Mouse (Mus musculus) heart, postnatal 0 days (tissue): ENCODE measurements around the gene Scn5a. TPM values are rescaled to one million over a fixed set of nuclear protein-coding genes. Genes with fewer than 3 reads are reported as not detected.

Source experiments
- ATAC-seq: fragments of 200-750 bp; cut with Nextera tagmentation; 2 replicates; pipeline ENCODE4 v1.8.0; 2017; ENCODE audit warnings: low read depth, moderate number of reproducible peaks, moderate library complexity; ENCODE audit not compliant: insufficient read depth
- DNase-seq: peaks from one replicate; pipeline ENCODE4 v3.0.0-alpha.2; 2016; ENCODE audit warnings: low spot score
- H3K27ac ChIP-seq: fragments of 300-500 bp; sonication (generic); 2 replicates; pipeline ENCODE4 v1.5.1; 2014; ENCODE audit warnings: low read depth, mild to moderate bottlenecking
- H3K27me3 ChIP-seq: fragments of 300-500 bp; sonication (generic); 2 replicates; pipeline ENCODE4 v1.6.1; 2014; ENCODE audit warnings: low read length, mixed read lengths; ENCODE audit not compliant: control insufficient read depth, insufficient read depth
- H3K36me3 ChIP-seq: fragments of 300-500 bp; sonication (generic); replicated peaks from 2 replicates; pipeline ENCODE4 v1.6.1; 2014; ENCODE audit warnings: low read length, mixed read lengths; ENCODE audit not compliant: control insufficient read depth, insufficient read depth
- H3K4me1 ChIP-seq: fragments of 300-500 bp; sonication (generic); 2 replicates; pipeline ENCODE4 v1.6.1; 2014; ENCODE audit warnings: antibody characterized with exemption; ENCODE audit not compliant: control insufficient read depth, insufficient read depth
- H3K4me2 ChIP-seq: fragments of 300-500 bp; sonication (generic); 2 replicates; pipeline ENCODE4 v1.6.1; 2014; ENCODE audit warnings: low read depth, mild to moderate bottlenecking, low read length, moderate library complexity
- H3K4me3 ChIP-seq: fragments of 300-500 bp; sonication (generic); 2 replicates; pipeline ENCODE4 v1.5.1; 2014; ENCODE audit warnings: low read depth, low read length
- H3K9ac ChIP-seq: fragments of 300-500 bp; sonication (generic); replicated peaks from 2 replicates; pipeline ENCODE4 v1.6.1; 2014; ENCODE audit warnings: low read depth, low read length, mixed read lengths
- H3K9me3 ChIP-seq: fragments of 300-500 bp; sonication (generic); replicated peaks from 2 replicates; pipeline ENCODE4 v1.6.1; 2016; ENCODE audit warnings: low read length; ENCODE audit not compliant: control insufficient read depth
- CTCF ChIP-seq: IDR thresholded peaks from 2 replicates; pipeline ENCODE4 v1.5.1; 2016; ENCODE audit warnings: antibody characterized with exemption, control low read depth, low read depth
- EP300 ChIP-seq: IDR thresholded peaks from 2 replicates; pipeline ENCODE4 v1.6.1; 2016; ENCODE audit warnings: antibody characterized with exemption, low read depth
- WGBS: fragments of 180-500 bp; shearing (Covaris S2); extraction: QIAGEN DNeasy Blood & Tissue Kit; methylation state at CpG from one replicate; pipeline ENCODE4 v1.1.7; 2014; 5-methylcytosine and 5-hydroxymethylcytosine counted together
- polyA plus RNA-seq: library from polyadenylated mRNA; unstranded; fragments of >200 nt; fragmentation: Nextera tagmentation; extraction: Ambion mirVana; gene quantifications from 2 replicates; pipeline ENCODE4 v1.2.1, GENCODE M21; 2015
- total RNA-seq: library from RNA; depleted of rRNA; stranded (reverse); fragments of >200 nt; gene quantifications from 2 replicates; pipeline ENCODE4 v1.2.3, GENCODE M21; 2014; ENCODE audit warnings: low replicate concordance

The Scn5a gene
- total and polyA plus RNA-seq, 2 experiments from 2014 or later: 16.8 to 82.7 TPM

DNA sequence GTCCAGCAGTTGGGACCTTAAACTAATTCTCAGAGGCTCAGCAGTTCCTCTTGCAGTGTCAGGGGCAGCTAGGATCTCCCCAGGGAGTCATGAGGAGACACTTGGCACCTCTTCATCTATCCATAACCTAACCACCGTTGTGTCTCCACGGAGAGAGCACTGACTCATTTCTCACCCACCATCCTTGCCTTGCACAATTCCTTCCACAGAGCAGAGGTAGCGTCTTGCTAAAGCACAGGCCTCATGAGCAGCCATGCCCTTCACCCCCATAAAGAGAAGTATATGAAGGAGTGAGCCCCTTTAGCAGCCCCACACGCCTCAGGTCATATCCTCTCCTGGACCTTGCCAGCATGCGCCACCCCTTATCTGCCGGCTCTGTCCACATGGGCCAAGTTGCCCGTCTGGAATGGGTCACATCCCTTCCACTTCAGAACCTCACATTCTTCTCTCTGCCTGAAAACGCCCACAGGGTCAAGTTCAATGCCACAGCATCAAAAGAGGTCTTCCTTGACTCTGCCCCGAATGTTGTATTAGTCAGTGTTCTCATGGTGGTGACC lies 105.1 kb downstream of the Scn5a start:
- TF ChIP-seq CTCF (no peak), EP300 (no peak)
- no peaks in the 10 kb centered on the region for H3K27me3 ChIP-seq
- no peak for ATAC-seq
- 48% methylated on average over 9 of the region's 9 CpGs for WGBS
- peaks cover 60% of the 10 kb centered on the region for H3K4me1 ChIP-seq
- peak overlapping the region; percentile 33 for H3K27ac ChIP-seq
- H3K36me3 ChIP-seq: no peaks in the 10 kb centered on the region
- no peak overlapping the region for H3K4me2 ChIP-seq
- H3K4me3 ChIP-seq: no peak overlapping the region
- H3K9ac ChIP-seq: no peak overlapping the region
- DNase-seq: no peak
- H3K9me3 ChIP-seq: no peaks in the 10 kb centered on the region

DNA sequence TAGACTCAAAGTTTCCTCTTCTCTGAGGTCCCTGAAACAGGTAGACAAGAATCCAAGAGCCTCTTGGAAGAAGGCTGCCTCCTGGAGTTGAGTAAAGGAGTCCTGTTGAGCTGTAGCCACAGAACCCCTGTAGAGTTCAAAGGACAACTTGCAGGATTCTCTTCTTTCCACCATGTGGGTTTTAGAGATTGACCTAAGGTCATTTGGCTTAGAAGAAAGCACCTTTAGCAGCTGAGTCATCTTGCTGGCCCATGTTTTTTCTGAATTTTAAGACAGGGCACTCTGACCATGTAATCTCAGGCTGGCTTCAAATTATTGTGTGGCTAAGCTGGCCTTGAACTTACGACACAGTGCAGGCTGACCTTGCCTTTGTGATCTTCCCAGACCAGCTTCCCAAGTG lies 105.8 kb downstream of the Scn5a start:
- peaks cover 55% of the 10 kb centered on the region for H3K4me1 ChIP-seq

DNA sequence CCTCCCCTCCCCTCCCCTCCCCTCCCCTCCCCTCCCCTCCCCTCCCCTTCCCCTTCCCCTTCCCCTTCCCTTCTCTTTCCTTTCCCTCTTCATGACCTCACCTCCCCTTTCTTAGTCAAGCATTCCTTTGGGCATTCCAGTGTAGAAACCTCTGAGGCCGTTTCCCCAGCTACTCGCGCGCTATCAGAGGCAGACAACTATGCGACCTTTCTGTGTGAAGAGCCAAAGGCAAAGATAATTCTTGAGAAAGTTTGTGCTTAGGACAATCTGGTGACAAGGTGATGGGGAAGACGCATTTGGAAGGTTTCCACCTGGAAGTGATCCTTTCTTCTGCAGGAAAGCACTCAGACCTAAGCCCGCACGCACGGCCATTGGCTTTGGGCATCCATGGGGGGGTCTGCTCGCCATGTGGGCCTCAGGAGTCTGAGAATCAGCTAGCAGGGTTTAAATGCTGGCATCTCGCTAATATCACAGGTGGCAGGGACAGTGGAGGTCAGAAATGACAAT lies 106.4 kb downstream of the Scn5a start:
- Histone ChIP-seq H3K4me3 (no peak overlapping the region), H3K9ac (no peak overlapping the region), H3K4me2 (no peak overlapping the region), H3K36me3 (no peaks in the 10 kb centered on the region), H3K4me1 (peaks cover 58% of the 10 kb centered on the region), H3K27ac (peak overlapping the region; percentile 33), H3K27me3 (no peaks in the 10 kb centered on the region), H3K9me3 (no peaks in the 10 kb centered on the region)
- TF ChIP-seq CTCF (no peak), EP300 (no peak)
- no peak for ATAC-seq
- WGBS: 23% methylated on average over 11 of the region's 11 CpGs
- peak; percentile 61 for DNase-seq

More for the DNA sequence above, 105.8 kb downstream of the Scn5a start:
- Histone ChIP-seq H3K9me3 (no peaks in the 10 kb centered on the region), H3K27me3 (no peaks in the 10 kb centered on the region), H3K36me3 (no peaks in the 10 kb centered on the region), H3K27ac (peak overlapping the region; percentile 33), H3K9ac (no peak overlapping the region), H3K4me3 (no peak overlapping the region), H3K4me2 (no peak overlapping the region)
- ATAC-seq: no peak
- TF ChIP-seq CTCF: no peak
- TF ChIP-seq EP300: no peak
- WGBS: 89% methylated on average over 1 of the region's 1 CpGs
- DNase-seq: no peak

DNA sequence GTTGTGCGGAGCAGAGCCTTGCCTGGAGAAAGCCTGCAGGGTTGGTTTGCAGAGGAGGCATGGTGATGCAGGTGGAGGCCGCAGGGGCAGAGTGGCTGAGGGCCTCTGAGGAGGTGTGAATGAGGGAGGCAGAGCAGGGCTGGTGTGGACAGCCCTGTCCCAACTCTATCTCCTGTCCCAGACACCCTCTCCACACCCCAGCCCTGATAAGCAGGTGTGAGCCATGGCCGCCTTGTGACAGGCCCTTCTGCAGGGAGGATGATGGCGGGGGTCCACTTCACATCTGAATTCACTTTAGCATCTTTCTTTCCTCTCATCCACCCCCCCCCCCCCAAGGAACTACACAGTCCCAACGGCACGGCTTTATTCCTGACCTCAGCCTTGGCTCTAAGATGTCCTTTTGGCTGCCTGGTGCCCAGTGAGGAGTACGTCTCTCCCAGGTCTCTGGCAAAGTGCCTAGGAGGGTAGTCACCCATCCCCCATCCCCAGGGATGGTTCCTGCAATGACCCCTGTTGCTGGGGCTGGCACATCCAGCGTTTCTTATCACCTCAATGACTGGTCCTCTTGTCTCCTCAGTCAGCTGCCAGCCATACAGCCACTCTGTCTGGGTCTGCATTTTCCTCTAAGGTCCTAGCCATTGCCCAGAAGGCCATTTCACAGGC lies 109.0 kb downstream of the Scn5a start:
- Histone ChIP-seq H3K4me2 (no peak overlapping the region), H3K9me3 (no peaks in the 10 kb centered on the region), H3K4me3 (no peak overlapping the region), H3K27ac (peak overlapping the region; percentile 82), H3K9ac (no peak overlapping the region), H3K27me3 (no peaks in the 10 kb centered on the region), H3K36me3 (no peaks in the 10 kb centered on the region), H3K4me1 (peaks cover 57% of the 10 kb centered on the region)
- TF ChIP-seq CTCF: no peak
- TF ChIP-seq EP300: peak; percentile 98
- ATAC-seq (peak; percentile 94), DNase-seq (peak; percentile 91)
- WGBS: 33% methylated on average over 8 of the region's 8 CpGs

DNA sequence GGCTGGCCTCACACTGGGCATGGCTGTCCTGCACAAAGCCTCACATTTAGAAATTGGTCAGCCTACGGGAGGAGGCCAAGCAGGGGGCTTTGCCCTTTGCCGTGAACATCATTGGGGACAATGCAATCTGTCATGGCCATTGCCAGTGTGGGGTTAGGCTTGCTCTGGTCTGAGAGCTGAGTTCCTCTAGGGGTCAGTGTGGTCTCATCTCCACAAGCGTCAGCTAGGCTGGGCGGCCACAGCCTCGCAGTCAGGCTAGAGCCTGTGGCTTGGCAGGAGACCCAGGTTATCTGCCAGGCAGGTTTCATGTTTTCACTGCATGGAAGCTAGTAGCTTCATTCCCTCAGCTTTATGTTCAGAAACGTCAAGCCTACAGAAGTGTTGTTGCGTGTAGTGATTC lies 113.2 kb downstream of the Scn5a start:
- Histone ChIP-seq H3K27me3 (no peaks in the 10 kb centered on the region), H3K4me3 (no peak overlapping the region), H3K9ac (no peak overlapping the region), H3K9me3 (no peaks in the 10 kb centered on the region), H3K4me2 (no peak overlapping the region), H3K36me3 (peaks cover 24% of the 10 kb centered on the region), H3K27ac (peak overlapping the region; percentile 55; the same call in 1 of the 2 replicates), H3K4me1 (peaks cover 25% of the 10 kb centered on the region)
- TF ChIP-seq EP300 (no peak), CTCF (peak; percentile 79)
- WGBS: 38% methylated on average over 7 of the region's 7 CpGs
- ATAC-seq (peak; percentile 49), DNase-seq (peak; percentile 85)

DNA sequence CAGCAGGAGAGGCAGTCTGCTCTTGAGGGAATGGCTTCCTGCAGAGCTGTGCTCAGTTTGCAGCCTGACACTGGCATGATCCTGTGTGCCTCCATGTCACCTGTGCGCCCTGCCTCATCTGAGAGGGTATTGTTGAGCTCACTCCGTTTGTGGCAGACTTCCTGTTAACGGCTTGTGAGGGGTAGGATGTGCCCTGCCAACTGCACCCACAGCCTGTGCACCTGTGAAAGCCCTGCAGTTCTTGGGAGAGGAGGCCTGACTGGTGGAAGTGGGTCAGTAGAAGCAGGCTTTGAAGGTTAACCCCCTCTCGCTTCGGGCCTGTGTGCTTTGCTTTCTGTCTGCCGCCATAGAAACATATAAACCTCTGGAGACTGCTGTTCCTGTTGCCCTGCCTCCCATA lies 113.8 kb downstream of the Scn5a start:
- H3K36me3 ChIP-seq: peaks cover 24% of the 10 kb centered on the region
- 89% methylated on average over 6 of the region's 6 CpGs for WGBS

More for the DNA sequence above, 113.8 kb downstream of the Scn5a start:
- Histone ChIP-seq H3K4me1 (peaks cover 21% of the 10 kb centered on the region), H3K9me3 (no peaks in the 10 kb centered on the region), H3K4me3 (no peak overlapping the region), H3K9ac (no peak overlapping the region), H3K27me3 (no peaks in the 10 kb centered on the region), H3K4me2 (no peak overlapping the region), H3K27ac (peak overlapping the region; percentile 55; the same call in 1 of the 2 replicates)
- TF ChIP-seq CTCF: no peak
- TF ChIP-seq EP300: no peak
- DNase-seq (no peak), ATAC-seq (no peak)
